Mouse (Mus musculus): ENCODE measurements around the gene Klhl21. TPM values are rescaled to one million over a fixed set of nuclear protein-coding genes. Genes with fewer than 3 reads are reported as not detected.

Gene Klhl21
- polyA plus RNA-seq (2017; shearing (Covaris generic)) = 10 to 100 TPM; 22.4 to 32.1 TPM

GRCm38 (mm10) chr4:152008622-152009075 lies at the start of gene Klhl21:
Klhl21 (plus strand) TSS chr4:152008803.

GRCm38 (mm10) chr4:151988342-151989109 lies 20.1 kb upstream of the Klhl21 start, which contains the start of gene Thap3:
Thap3 (minus strand) TSS chr4:151988997.

GRCm38 (mm10) chr4:151996173-151996950 lies 12.2 kb upstream of the Klhl21 start, which contains the start of gene Phf13:
Phf13 (minus strand) TSS chr4:151996258.

DNA sequence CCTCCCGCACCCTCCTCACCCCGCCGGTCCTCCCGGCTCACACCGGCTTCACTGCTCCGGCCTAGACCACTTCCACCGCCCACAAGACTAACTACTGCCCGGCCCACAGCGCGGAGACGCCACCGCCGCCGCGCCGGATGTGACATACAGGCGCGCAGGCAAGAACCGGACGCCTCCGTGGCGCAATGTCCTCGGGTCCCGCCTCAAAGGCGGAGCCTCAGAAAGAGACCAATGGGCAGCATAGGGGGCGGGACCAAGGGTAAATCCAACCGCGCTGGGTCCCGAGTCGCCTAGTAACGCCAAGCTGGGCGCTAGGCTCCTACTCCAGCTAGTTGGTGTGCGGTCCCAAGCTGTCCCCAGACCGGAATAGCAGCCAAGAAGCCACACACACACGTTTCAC lies 18.9 kb downstream of the Klhl21 start, which contains the start of gene Zbtb48:
Gene Zbtb48, minus strand, starts transcription at position 148 of the 400 bp plus-strand sequence.

DNA sequence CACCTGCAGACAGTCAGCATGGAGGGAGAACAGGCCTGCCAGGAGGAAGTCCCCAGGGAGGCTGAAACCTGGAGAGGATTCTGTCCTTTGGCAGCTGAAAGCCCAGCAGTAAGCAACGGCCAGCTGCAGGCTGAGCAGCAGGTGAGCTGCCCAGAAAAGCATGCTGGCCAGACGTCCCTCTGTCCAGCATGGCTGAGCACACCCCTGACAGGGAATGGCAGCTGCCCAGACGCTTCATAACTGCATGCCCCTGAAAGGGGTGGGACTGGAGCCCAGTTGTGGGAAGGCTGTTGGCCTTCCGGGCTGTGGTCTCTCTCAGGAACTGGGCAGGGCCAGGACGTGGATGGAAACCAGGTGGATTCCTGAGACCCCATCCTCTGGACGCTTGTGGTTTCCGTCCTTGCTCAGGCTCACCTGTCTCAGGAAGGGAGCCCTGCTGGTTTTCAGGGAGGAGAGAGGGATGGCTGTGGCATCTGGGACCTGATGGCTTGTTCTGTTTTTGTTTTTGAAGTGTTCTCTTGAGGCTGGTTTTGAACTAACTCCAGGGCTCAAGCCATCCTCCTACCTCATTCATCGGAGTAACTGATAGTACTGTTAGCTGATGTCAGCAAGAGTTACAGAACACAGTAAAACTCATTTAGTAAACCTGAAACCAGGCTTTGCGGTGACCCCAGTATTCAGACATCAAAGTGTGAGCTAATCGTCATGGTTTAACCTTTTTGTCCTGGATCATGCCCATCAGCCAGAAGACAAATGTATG lies 29.8 kb downstream of the Klhl21 start, which contains the start of gene Tas1r1:
Gene Tas1r1, minus strand, starts transcription at position 344 of the 760 bp plus-strand sequence.

GRCm38 (mm10) chr4:152038985-152039830 lies 30.6 kb downstream of the Klhl21 start, which contains the start of gene Nol9:
Nol9 (plus strand) TSS chr4:152039321.

Other genes starting within 250 kb of the Klhl21 start
- 10 to 100 TPM; 35.0 to 35.5 TPM for gene Camta1, start 146.9 kb upstream of the Klhl21 start, polyA plus RNA-seq (2017; shearing (Covaris generic))
- 10 to 100 TPM; 40.2 to 46.3 TPM for gene Dnajc11, start 75.1 kb upstream of the Klhl21 start, polyA plus RNA-seq (2017; shearing (Covaris generic))
- gene Thap3, start 19.8 kb upstream of the Klhl21 start, polyA plus RNA-seq (2017; shearing (Covaris generic)) = 100 to 1,000 TPM in 1 of 2 experiments, 10 to 100 TPM in 1; 82.7 to 104 TPM
- 10 to 100 TPM; 14.3 to 16.3 TPM for gene Phf13, start 12.5 kb upstream of the Klhl21 start, polyA plus RNA-seq (2017; shearing (Covaris generic))
- gene Zbtb48, start 18.9 kb downstream of the Klhl21 start, polyA plus RNA-seq (2017; shearing (Covaris generic)) = 10 to 100 TPM; 33.0 to 42.6 TPM
- under 1 TPM in 1 of 2 experiments, not detected in 1; 0.45 TPM for gene Tas1r1, start 29.8 kb downstream of the Klhl21 start, polyA plus RNA-seq (2017; shearing (Covaris generic))
- gene Nol9, start 30.5 kb downstream of the Klhl21 start, polyA plus RNA-seq (2017; shearing (Covaris generic)) = 10 to 100 TPM; 41.1 to 56.9 TPM
- 1 to 10 TPM; 6.4 to 8.3 TPM for gene Plekhg5, start 63.7 kb downstream of the Klhl21 start, polyA plus RNA-seq (2017; shearing (Covaris generic))
- gene Tnfrsf25, start 107.1 kb downstream of the Klhl21 start, polyA plus RNA-seq (2017; shearing (Covaris generic)) = 100 to 1,000 TPM; 148 to 160 TPM
- gene Espn, start 143.6 kb downstream of the Klhl21 start, polyA plus RNA-seq (2017; shearing (Covaris generic)) = 10 to 100 TPM; 30.5 to 31.0 TPM
- gene Hes2, start 150.1 kb downstream of the Klhl21 start, polyA plus RNA-seq (2017; shearing (Covaris generic)) = not detected
- gene Acot7, start 169.3 kb downstream of the Klhl21 start, polyA plus RNA-seq (2017; shearing (Covaris generic)) = 100 to 1,000 TPM in 1 of 2 experiments, 10 to 100 TPM in 1; 71.4 to 130 TPM